Mouse (Mus musculus) hematopoietic stem cell, adult 5-6 weeks (primary cell): Measurements from ENCODE around the gene Ptgis. TPM values are rescaled to one million over a fixed set of nuclear protein-coding genes. Genes with fewer than 3 reads are reported as not detected.

Experiments used
- ATAC-seq, 2 experiments: fragments of 125-278 bp in 1 of 2; replicated peaks in 1 of 2; 2 replicates each; pipeline ENCODE4 v1.8.0; 2016 to 2017; ENCODE audit warnings: inconsistent platforms in 2 of 2, mild to moderate bottlenecking in 2 of 2, moderate number of reproducible peaks in 2 of 2, low read depth in 1 of 2, moderate TSS enrichment in 1 of 2; ENCODE audit not compliant: low FRiP score in 2 of 2, poor library complexity in 2 of 2, severe bottlenecking in 2 of 2, insufficient read depth in 1 of 2, low TSS enrichment in 1 of 2
- total RNA-seq: library from RNA; stranded (forward); fragments of 172-1452, 232-1000 nt; gene quantifications from 2 replicates; pipeline ENCODE4 v1.2.3, GENCODE M21; 2017

Ptgis gene
- total RNA-seq: not detected in 2 replicates

- ATAC-seq: peak in 1 of 2 experiments; percentile 22; a peak in 2 of 4 replicates
These were observed at the start of gene Ptgis for GRCm38 (mm10) chr2:167240008-167240964. Gene Ptgis (minus strand): TSS chr2:167240604.

- no peak for ATAC-seq
These were observed 41.1 kb upstream of the Ptgis start for GRCm38 (mm10) chr2:167281461-167281860.

GRCm38 (mm10) chr2:167280986-167281310, 40.5 kb upstream of the Ptgis start:
- ATAC-seq: peak in 1 of 2 experiments; percentile 35; a peak in 2 of 4 replicates

GRCm38 (mm10) chr2:167280090-167280985, 39.9 kb upstream of the Ptgis start:
- ATAC-seq: peak; percentile 82 to 83

- ATAC-seq: peak in 1 of 2 experiments; percentile 83; a peak in 2 of 4 replicates
These were observed 38.5 kb upstream of the Ptgis start for GRCm38 (mm10) chr2:167278751-167279526.

GRCm38 (mm10) chr2:167278011-167278410, 37.6 kb upstream of the Ptgis start:
- ATAC-seq: no peak

GRCm38 (mm10) chr2:167277026-167277425, 36.6 kb upstream of the Ptgis start:
- no peak for ATAC-seq

GRCm38 (mm10) chr2:167275856-167276255, 35.5 kb upstream of the Ptgis start:
- no peak for ATAC-seq

- no peak for ATAC-seq
These were observed 34.5 kb upstream of the Ptgis start for GRCm38 (mm10) chr2:167274713-167275465.

- no peak for ATAC-seq
These were observed 32.9 kb upstream of the Ptgis start for GRCm38 (mm10) chr2:167273206-167273740.

- no peak for ATAC-seq
These were observed 32.3 kb upstream of the Ptgis start for GRCm38 (mm10) chr2:167272706-167273105.

- peak in 1 of 2 experiments; percentile 57; a peak in 2 of 4 replicates for ATAC-seq
These were observed 30.7 kb upstream of the Ptgis start for GRCm38 (mm10) chr2:167271121-167271521.

- ATAC-seq: no peak
These were observed 30.1 kb upstream of the Ptgis start for GRCm38 (mm10) chr2:167270496-167270895.

GRCm38 (mm10) chr2:167268721-167269120, 28.3 kb upstream of the Ptgis start:
- no peak for ATAC-seq

- no peak for ATAC-seq
These were observed 27.9 kb upstream of the Ptgis start for GRCm38 (mm10) chr2:167268411-167268690.

- no peak for ATAC-seq
These were observed 27.4 kb upstream of the Ptgis start for GRCm38 (mm10) chr2:167267531-167268410.
